Mouse (Mus musculus): ENCODE results near the gene Pcdh15.

DNA sequence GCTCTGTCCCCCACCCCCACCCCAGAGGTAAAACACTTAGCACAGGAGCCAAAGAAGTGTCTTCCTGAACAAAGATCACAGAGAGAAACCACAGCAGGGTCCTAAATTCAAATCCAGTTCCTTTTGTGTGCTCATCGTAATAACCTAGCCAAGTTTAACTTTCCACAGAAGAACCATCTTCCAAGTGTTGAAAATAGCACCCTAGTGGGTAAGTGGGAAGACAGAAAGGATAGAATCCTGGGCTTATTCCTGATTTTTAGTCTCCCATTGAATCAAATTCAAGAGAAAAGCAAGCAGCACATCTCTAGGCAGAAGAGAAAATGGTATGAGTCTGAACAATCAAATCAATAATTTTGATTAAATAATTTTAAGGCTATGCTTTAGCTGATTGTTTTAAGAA, 1315.8 kb downstream of the Pcdh15 start:
- TF ChIP-seq CTCF (IDR thresholded peaks at IDR 0.05; ENCODE audit: low read depth) (no peak), EP300 (IDR thresholded peaks at IDR 0.05; ENCODE audit: low read depth) (no peak)
